Mouse (Mus musculus) embryo, embryonic 11 days (tissue): ENCODE data around the gene Prdm1.
A peak's percentile ranks its signal among the peaks of the same experiment; 100 is the strongest.

Experiments
- DNase-seq: peaks from one replicate; pipeline ENCODE4 v3.0.0-alpha.2; 2015

Prdm1 gene

GRCm38 (mm10) chr10:44490899-44491422 is 37.3 kb downstream of the Prdm1 start:
- DNase-seq, result no peak

GRCm38 (mm10) chr10:44487132-44487531 is 41.2 kb downstream of the Prdm1 start:
- DNase-seq, result no peak

GRCm38 (mm10) chr10:44484077-44484476 is 44.2 kb downstream of the Prdm1 start:
- no peak for DNase-seq

- no peak for DNase-seq
Measured at GRCm38 (mm10) chr10:44483116-44483515, 45.2 kb downstream of the Prdm1 start.

GRCm38 (mm10) chr10:44481379-44481778 is 46.9 kb downstream of the Prdm1 start:
- DNase-seq, result no peak

GRCm38 (mm10) chr10:44479286-44479685 is 49.0 kb downstream of the Prdm1 start:
- no peak for DNase-seq

- DNase-seq, result no peak
Measured at GRCm38 (mm10) chr10:44478091-44478490, 50.2 kb downstream of the Prdm1 start.

- DNase-seq, result no peak
Measured at GRCm38 (mm10) chr10:44477240-44477639, 51.1 kb downstream of the Prdm1 start.

GRCm38 (mm10) chr10:44476523-44476922 is 51.8 kb downstream of the Prdm1 start:
- no peak for DNase-seq

- no peak for DNase-seq
Measured at GRCm38 (mm10) chr10:44475376-44475775, 52.9 kb downstream of the Prdm1 start.

GRCm38 (mm10) chr10:44474256-44474655 is 54.0 kb downstream of the Prdm1 start:
- DNase-seq, result peak; percentile 69

GRCm38 (mm10) chr10:44465618-44466017 is 62.7 kb downstream of the Prdm1 start:
- DNase-seq, result no peak

GRCm38 (mm10) chr10:44464563-44464962 is 63.7 kb downstream of the Prdm1 start:
- no peak for DNase-seq

GRCm38 (mm10) chr10:44463856-44464255 is 64.4 kb downstream of the Prdm1 start:
- DNase-seq, result no peak

- DNase-seq, result no peak
Measured at GRCm38 (mm10) chr10:44462351-44462750, 66.0 kb downstream of the Prdm1 start.

GRCm38 (mm10) chr10:44461063-44461462 is 67.2 kb downstream of the Prdm1 start:
- DNase-seq, result no peak

GRCm38 (mm10) chr10:44460095-44460810 is 68.0 kb downstream of the Prdm1 start:
- peak; percentile 56 for DNase-seq

- no peak for DNase-seq
Measured at GRCm38 (mm10) chr10:44459321-44460000, 68.8 kb downstream of the Prdm1 start.

GRCm38 (mm10) chr10:44458534-44459315 is 69.6 kb downstream of the Prdm1 start:
- peak; percentile 81 for DNase-seq

- no peak for DNase-seq
Measured at GRCm38 (mm10) chr10:44457791-44458533, 70.3 kb downstream of the Prdm1 start.

- peak; percentile 71 for DNase-seq
Measured at GRCm38 (mm10) chr10:44456757-44457595, 71.3 kb downstream of the Prdm1 start.

GRCm38 (mm10) chr10:44454753-44455152 is 73.5 kb downstream of the Prdm1 start:
- DNase-seq, result peak; percentile 18
